Mouse (Mus musculus): ENCODE data around the gene Angptl1.

- TF ChIP-seq POLR2A (IDR thresholded peaks at IDR 0.05; ENCODE audit: insufficient read length, low read depth): no peak
- no peak for TF ChIP-seq TCF12 (IDR thresholded peaks at IDR 0.05; ENCODE audit: insufficient read depth, poor library complexity, severe bottlenecking)
- TF ChIP-seq CEBPB (IDR thresholded peaks at IDR 0.05; ENCODE audit: insufficient read depth, poor library complexity, severe bottlenecking): no peak
- TF ChIP-seq USF1 (IDR thresholded peaks at IDR 0.05; ENCODE audit: low read depth): no peak
- no peak for TF ChIP-seq POLR2AphosphoS2 (IDR thresholded peaks at IDR 0.05; ENCODE audit: insufficient read length, low read depth)
Observed at GRCm38 (mm10) chr1:156861475-156862043, 23.2 kb downstream of the Angptl1 start.
